Mouse (Mus musculus): ENCODE measurements around the gene Gm20503. TPM values are rescaled to one million over a fixed set of nuclear protein-coding genes. Genes with fewer than 3 reads are reported as not detected.

The Gm20503 gene
- polyA plus RNA-seq, 1 experiment from 2014 or later, result 23.8 TPM

Other genes with a start within 250 kb of the Gm20503 start
- gene Olfr267, start 215.5 kb upstream of the Gm20503 start, polyA plus RNA-seq (2015; fragmentation: Nextera tagmentation; extraction: Ambion mirVana), result 0.12 TPM in 1 of 2 replicates, not detected in the other
- 26.8 and 34.8 TPM in 2 replicates for gene Ecpas, start 90.5 kb upstream of the Gm20503 start, polyA plus RNA-seq (2015; fragmentation: Nextera tagmentation; extraction: Ambion mirVana)
- gene Zkscan16, start 59.6 kb upstream of the Gm20503 start, polyA plus RNA-seq (2015; fragmentation: Nextera tagmentation; extraction: Ambion mirVana), result 0.74 and 0.80 TPM in 2 replicates
- gene Ptgr1, start 16.1 kb upstream of the Gm20503 start, polyA plus RNA-seq (2015; fragmentation: Nextera tagmentation; extraction: Ambion mirVana), result 28.1 and 29.3 TPM in 2 replicates
- gene Dnajc25, start 8.1 kb upstream of the Gm20503 start, polyA plus RNA-seq (2015; fragmentation: Nextera tagmentation; extraction: Ambion mirVana), result 14.2 and 16.2 TPM in 2 replicates
- 121 and 132 TPM in 2 replicates for gene Gng10, start 31.9 kb downstream of the Gm20503 start, polyA plus RNA-seq (2015; fragmentation: Nextera tagmentation; extraction: Ambion mirVana)
- gene AI481877, start 135.8 kb downstream of the Gm20503 start, polyA plus RNA-seq (2015; fragmentation: Nextera tagmentation; extraction: Ambion mirVana), result not detected in 2 replicates
- gene Ugcg, start 186.0 kb downstream of the Gm20503 start, polyA plus RNA-seq (2015; fragmentation: Nextera tagmentation; extraction: Ambion mirVana), result 10.4 and 12.1 TPM in 2 replicates

Data from embryonic facial prominence, embryonic 15.5 days (tissue).